Mouse (Mus musculus) layer of hippocampus, adult 11-12 months (tissue): ENCODE data around the gene Papss1.
"Not testable (repeated sequence)": the region's sequence is repeated elsewhere in the genome, so short reads cannot be mapped to it uniquely, and the experiment has no call there.

ENCODE experiments used
- DNase-seq: peaks from one replicate; pipeline ENCODE4 v3.0.0; 2022; ENCODE audit warnings: low spot score

Gene Papss1

DNA sequence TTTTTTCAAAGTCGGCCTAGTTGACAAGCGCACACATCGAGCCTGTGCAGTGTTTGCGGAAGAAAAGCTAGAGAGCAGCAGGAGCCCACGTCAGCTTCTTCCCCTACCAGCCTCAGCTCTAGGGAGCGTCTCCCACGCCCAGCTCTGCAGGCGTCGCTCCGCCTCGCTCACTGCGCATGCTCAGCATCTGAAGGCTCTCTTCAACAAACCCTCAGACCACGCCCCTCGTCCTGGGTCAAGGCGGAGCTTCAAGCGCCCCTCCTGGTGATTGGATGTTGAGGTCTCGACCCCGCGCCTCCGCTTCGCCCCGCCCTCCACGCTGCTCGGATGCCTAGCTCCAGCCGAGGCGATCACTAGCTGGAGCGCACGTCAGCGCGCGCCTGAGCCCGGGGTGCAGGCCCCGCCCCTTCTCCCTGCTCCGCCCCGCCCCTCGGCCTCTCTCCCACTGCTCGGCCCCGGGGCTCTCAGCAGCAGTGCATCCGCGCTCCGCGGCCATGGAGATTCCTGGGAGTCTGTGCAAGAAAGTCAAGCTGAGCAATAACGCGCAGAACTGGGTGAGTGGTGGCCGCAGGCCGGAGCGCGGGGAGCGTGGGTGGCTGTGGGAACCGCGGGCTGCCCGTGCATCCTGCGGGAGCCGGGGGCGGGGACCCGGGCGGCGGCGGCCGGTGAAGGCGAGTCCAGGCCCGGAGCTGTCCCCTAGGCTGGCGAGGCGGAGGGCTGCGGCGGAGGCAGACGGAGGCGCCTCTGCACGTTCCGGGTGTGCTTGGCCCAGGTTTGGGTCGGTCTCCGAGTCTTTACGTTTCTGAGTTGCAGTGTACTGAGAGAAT, at the start of gene Papss1:
Gene Papss1, plus strand, starts transcription at position 339 of the 827 bp plus-strand sequence.
- DNase-seq = peak; percentile 100

DNA sequence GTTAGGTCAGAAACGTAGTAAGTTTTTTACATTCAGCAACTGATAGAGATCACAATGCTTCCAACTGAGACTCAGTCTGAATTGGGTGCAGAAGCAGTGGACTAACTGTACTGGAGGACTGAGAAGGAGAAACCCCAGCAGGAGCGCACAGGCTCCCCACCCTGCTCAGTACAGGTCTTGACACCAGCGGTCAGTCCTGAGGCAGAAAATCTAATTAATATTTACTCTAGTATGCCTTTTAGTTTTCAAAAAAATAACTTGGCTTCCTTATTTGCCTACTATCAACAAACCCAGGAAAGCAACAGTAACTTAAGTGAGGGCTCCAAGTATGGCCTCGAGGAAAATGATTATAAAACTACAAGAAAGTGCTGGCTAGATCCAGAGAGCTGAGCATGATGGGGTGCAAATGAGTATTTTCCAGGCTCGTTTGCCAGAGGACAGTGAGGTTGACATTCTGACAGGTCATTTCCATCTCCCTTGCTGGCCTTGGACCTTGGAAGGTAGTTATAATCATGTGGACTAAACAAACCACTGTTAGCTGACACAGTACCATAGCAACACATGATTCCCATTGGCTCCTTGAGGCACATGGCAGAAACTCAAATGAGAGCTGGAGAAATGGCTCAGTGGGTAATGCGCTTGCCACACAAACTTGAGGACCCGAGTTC, 48.1 kb upstream of the Papss1 start:
- DNase-seq = no peak

DNA sequence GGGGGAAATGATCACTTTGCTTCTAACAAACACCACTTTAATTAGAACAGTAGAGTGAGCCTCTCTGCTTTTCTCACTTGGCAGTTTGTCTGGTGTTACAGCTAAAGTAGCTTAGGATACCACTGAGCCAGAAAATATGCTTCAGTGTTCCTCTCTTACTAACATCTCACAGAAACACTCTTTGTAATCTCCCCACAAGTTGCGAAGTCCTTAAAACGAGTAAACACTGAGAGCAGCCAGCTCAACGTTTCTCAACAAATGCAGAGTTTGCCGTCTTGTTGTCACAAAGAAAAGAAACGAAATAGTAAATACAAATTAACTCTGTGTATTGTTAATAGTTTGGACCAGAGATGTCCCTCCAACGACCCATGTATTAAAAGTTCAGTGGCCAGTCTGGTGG, 46.8 kb upstream of the Papss1 start:
- no peak for DNase-seq

DNA sequence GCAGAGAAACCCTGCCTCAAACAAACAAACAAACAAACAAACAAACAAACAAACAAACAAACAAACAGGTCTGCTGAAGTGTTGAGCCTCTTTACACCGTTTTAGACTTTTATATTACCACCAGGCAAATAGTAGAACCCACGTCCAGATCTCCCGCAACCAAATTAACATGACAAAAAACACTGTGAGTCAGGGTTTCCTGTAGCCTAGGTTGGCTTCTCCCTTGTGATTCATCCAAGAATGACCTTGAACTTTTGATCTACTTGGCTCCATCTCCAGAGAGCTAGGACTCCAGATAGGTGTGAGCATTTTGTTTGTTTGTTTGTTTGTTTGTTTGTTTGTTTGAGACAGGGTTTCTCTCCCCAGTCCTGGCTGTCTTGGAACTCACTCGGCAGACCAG, 43.4 kb upstream of the Papss1 start:
- DNase-seq = no peak

DNA sequence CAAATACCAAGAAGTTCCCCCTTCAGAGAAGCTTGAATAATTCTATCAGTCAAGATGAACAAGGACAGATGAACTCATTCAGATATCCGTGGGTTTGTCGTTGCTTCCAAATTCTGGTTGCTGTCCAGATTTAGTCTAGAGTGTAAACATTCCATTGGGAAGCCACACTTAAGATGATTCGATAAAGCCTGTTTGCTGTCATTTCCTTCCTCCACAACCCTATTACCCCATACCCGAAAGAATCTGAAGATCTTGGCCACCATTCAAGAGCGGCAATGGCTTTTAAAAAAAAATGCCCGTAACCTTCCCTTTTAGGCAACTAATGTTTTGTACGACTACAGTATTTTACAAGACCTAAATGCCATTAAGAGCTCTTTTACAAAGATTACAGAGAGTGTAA, 42.3 kb upstream of the Papss1 start:
- no peak for DNase-seq

DNA sequence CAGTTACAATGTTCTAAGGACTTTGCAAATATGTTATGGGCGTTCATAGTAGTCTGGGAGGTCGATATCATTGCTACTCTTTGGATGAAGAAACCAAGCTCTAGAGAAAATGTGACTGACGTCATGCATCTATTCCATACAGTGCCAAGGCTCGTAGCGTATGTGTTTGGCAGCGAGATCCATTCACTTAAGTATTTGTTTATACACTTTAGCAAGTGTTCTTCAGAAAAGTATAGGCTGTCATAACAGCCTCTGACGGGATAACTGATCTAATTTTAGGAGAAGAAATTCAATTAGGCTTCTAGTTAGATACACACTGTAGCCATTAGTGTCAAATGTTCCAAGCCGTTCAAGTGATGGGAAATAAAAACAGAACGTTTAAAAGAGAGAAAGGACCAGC, 40.8 kb upstream of the Papss1 start:
- no peak for DNase-seq

DNA sequence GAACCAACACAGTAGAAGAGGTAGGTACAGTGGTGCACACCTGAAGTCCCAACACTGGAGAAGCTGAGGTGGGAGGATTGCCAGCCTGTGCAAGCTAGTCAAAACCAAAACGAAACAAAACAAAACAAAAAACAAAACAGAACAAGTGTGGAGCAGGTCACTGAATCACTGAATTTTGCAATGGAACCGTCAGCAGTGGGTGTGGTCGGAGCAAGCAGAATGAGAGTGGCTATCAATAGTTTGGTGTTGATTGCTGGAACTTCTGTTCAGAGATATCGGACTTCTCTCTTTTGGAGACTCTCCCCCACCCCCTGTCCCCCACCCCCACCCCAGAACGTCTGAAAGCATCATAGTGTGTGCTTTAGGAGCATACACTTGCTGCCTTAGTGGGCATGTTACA, 40.4 kb upstream of the Papss1 start:
- no peak for DNase-seq

DNA sequence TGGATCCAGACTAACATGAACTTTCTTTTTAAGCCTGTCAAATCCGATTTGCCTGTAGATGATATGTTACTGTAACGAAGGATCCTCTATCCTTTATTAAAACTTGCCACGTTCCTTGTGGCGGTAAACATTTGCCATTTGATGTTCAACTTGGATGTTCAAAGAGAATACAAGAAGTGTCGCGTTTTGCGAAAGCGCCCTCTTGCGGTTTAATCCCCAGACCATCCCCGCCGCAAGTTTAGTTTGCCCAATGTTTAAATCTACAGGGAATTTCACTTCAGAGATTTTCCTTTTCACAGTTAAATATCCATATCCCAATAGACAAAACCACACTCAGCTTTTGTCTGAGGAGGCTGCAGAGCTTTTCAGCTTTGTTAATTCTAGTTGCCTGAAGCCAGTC, 39.8 kb upstream of the Papss1 start:
- peak; percentile 41 for DNase-seq

DNA sequence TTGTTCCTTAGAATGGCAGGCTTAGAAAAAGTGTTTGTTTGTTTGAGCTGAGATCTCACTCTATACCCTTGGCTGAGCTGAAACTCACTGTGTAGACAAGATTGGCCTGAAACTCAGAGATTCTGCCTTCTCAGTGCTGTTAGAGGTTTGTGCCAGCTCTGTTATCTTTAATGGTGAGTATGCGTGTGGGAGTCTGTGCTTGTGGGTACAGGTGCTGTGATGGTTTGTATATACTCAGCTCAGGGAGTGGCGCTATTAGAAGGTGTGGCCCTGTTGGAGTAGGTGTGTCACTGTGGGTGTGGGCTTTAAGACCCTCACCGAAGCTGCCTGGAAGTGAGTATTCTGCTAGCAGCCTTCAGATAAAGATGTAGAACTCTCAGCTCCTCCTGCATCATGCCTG, 39.3 kb upstream of the Papss1 start:
- DNase-seq = no peak

DNA sequence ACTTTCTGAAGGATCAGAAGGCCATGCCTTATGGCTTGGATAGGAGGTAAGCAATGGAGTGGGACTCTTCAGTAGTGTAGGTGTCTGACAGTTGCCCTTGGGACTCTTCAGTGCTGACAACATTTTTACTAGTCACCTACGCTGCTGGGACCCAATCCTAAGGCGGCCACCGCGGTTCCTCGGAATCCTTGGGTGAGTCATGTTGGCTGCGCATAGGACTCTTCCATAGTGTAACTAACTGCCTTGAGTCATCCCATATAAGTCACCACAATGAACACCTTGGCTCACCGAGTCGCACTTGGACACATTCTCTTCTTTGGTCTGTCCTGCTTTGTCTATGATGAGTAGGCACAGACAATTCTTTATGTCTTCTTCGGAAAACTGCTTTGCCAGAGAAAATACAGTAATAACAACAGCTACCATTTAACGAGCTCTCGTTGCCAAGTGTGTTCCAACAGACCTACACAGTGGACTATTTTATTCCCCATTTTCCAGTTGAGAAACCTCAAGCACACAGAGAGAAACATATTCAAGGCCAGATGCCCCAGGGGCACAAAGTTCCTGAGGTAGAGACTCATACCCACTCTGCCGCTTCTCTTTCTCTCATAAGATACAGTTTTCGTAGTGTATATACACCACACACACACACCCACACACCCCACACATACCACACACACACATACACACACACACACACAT, 23.2 kb upstream of the Papss1 start:
- no peak for DNase-seq

DNA sequence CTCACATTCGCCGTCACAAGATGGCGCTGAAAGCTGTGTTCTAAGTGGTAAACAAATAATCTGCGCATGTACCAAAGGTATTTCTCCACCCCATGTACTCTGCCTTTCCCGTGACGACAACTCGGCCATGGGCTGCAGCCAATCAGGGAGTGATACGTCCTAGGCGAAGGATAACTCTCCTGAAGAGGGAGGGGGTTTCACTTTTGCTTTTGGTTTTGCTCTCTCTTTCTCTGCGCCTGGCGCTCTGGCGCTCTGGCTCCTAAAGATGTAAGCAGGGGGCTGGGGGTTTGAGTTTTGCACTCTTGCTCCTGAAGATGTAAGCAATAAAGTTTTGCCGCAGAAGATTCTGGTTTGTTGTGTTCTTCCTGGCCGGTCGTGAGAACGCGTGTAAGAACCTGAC, 17.0 kb upstream of the Papss1 start:
- DNase-seq = not testable (repeated sequence)

DNA sequence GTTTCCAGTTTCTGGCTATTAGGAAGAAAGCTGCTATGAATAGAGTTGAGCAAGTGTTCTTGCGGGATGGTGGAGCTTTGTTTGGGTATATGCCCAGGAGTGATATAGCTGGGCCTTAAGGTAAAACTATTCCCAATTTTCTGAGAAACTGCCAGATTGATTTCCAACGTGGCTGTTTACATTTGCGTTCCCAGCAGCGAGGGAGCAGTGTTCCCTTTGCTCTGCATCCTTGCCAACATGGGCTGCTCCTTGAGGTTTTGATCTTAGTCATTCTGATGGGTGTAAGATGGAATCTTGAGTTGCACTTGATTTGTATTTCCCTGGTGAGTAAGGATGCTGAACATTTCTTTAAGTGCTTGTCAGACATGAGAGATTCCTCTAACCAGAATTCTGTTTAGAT, 14.5 kb upstream of the Papss1 start:
- DNase-seq = no peak

DNA sequence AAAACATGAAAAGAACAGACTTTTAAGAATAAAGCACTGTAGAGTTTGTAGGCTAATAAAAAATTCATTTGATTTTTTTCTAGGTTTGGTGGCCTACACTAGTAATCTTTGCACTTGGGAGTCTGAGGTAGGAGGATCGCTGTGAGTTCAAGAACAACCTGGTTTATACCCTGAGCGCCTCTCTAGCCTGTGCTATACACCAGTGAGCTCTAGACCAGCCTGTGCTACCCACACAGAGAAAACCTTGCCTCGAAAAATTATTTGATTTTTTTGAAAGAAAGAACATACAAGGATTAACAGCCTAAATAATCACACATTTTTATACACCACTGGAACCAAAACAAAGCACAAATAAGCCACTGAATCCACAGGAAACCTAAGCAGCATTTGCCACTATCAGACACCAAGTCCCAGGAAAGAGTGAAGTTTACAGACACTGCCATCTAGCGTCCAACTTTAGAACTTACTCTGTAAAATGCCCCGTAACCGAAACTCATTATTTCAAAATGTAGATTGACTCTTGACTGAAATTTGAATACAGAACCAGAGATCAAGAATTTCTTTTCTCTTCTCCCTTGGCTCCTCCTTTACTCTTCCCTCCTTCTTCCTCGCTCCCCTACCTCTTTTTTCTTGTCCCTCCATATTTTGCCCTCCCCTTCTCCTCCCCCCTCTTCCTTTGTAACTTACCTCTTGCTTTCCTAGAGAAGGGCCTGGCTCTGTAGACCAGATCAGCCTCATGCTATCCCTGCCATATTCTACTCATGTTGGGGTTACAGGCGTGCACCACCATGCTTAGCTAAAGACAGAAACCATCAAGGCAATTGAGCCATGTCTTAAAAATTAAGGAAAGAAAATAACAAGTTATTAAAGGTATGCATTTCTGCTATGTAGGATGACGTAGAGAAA, 12.0 kb upstream of the Papss1 start:
- DNase-seq = peak; percentile 64

DNA sequence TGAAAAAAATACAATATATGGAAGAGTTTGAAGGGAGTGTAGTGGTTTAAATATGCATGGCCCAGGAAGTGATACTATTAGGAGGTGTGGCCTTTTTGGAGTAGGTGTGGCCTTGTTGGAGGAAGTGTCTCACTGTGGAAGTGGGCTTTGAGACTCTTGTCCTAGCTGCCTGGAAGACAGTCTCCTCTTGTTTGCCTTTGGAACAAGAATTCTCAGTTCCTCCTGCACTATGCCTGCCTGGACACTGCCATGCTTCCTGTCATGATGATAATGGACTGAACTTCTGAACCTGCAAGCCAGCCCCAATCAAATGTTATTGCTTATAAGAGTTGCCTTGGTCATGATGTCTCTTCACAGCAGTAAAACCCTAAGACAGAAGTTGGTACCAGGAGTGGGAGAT, 8.8 kb upstream of the Papss1 start:
- DNase-seq = no peak

DNA sequence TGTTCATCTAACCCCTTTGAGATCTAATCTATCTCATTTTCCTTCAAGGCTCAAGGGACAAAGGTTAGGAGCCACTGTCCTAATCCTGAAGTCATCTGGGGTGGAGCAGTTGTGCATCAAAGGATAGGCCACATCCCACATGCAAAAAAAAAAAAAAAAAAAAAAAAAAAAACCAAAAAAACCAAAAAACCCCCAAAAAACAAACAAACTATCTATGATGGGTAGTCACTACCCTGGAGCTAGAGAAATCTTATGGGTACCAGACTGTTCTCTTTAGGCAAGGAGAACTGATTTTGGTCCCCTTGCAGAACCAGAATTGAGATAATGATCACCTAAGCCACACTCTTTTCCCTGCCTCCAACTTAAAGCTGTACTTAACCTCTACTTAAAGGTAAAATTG, 3.0 kb upstream of the Papss1 start:
- DNase-seq = no peak

DNA sequence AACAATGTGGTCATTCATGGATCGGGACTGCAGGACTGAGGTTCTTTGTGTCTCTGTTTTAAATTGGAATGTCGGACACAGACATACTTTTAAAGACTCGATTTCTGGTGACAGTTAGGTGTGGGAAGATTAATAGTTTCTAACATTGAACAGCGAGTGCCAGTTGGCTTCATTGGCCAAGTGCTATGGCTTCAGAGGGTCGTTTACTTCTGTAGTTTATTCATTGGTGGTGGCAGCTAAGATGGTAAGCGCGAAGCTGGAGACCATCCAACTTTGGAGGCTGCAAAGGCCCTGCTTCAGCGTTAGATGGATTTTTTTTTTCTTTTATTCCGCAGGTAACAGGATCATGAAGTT, 666 bp downstream of the Papss1 start:
- DNase-seq = peak; percentile 21

DNA sequence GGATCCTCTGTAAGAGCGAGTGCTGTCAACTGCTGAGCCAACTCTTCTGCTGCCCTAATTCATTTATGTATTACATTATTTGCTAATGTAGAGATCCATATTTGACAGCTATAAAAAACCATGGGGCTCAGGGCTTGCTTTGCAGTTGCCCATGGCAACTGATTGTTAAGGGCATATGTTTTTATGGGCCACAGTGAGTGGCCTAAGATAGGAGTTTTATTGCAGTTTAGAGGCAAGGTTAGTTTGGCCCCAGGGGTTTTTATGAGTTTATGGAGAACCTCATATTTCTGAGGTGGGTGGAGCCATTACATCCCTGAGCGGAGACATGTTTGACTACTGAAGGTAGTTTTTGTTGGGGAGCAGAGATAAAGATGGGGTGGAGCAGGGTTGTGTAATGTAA, 1.7 kb downstream of the Papss1 start:
- no peak for DNase-seq

DNA sequence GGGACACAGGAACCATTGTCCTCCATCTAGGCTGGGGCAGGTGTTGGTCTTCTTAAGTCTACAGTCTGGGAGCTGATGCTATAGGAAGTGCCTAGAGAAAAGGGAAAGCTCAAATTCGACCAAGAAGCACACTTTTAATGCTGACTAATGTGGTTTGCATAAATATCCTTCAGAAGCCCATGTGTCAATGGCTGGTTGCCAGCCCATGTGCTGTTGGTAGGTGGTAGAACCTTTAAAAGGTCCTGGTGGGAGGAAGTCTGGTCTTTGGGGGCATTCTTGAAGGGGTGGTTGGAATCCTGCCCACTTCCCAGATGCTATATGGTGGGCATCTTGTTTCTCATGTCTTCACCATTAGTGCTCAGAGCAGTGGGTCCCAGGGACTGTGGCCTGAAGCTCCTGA, 5.9 kb downstream of the Papss1 start:
- no peak for DNase-seq

DNA sequence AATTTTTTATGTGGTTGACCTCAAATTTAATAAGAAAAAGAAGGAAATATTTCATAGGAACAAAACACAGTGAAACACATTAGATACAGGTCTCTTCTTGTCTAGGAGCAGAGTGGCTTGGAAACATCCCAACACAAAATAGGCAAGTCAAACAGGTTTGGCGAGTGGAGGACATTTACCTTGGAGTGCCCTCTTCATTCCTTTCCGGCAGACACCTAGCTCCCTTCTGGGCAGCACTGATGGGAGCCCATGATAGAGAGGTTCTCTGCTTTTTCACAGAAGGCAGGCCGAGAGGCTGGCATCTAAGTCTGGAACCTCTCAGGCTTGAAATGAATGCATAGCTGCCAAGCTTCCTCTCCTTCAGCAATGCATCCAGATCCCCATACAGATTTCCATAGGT, 9.0 kb downstream of the Papss1 start:
- no peak for DNase-seq

DNA sequence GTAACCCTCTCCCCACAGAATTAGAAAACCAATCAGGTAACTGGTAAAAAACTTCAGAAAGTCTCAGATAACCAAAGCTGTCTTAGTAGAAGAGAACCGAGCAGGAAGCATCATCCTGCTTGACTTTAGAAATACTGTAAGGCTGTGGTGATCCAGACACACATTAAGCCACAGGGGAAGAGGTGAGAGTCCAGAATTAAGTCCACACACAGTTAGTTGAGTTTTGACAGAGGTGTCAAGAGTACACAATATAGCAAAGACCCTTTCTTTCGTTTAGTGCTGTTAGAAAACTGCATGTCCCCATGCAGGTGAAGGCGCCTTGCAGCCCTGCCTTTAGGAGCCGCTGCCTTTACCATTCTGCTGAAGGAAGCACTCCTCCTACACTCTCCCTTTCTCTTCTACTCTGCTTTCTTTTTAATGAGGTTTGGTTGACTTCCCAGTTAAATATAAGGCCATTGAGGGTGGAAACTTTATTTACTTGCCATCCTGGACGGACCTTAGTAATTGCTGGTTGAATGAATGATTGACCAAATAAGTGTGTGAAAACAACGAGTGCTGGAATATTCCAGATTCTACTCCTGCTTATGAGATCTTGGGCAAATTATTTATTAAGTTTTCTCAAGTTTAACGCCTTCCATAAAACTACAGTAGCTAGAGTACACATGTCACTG, 14.0 kb downstream of the Papss1 start:
- DNase-seq = no peak

DNA sequence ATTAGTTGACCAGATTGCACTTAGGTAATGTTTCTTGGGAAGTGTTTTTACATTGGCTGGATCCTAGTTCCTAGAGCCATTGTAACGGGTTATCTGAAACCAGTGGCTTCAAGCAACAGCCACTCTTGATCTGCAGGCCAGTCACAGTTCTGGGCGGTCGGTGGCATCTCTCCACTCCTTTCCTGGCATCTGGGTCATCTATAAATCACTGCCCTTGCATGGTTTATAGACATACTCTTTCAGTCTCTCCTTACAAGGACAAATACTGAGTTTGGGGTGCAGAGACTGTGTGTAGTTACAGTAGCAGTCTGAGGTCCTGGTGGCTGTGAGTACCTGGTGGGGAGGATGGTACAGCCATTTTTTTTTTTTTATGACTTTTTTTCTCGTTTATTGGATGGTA, 15.5 kb downstream of the Papss1 start:
- DNase-seq = no peak

DNA sequence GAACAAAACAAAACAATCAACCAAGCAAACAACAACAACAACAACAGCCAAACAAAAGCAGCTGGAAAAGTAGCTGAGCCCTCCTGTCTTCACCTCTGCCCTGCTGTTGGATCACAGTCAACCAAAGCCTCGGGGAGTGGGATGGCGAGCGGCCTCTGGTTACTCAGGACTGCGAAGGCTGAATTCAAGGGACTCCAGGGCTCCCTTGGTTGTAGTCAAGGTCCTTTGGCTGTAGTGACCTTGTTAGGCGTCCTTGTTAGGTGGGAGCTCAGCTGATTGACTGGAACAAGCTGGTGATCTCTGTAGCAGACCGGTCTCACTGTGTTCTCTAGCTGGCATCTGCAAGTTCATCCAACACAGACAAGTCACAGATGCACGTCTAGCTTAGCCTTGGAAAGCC, 16.5 kb downstream of the Papss1 start:
- DNase-seq = no peak
